Mouse (Mus musculus): Measurements from ENCODE around the gene Gusb.

DNA sequence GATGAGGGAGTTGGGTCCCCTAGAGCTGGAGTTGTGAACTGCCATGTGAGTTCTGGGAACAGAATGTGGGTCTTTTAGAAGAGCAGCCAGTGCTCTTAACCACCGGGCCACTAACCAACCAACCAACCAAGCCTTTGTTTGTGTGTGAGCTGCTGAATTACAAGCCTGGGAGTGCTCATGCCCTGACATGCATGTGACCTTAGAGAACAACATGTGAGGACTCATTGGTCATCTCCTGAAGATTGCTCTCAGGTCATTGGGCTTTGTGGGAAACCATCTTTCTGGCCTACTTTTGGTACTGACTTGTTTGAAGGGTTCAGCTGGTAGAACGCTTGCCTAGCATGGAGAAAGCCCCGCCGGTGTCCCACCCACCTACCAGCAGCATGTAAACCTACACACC, 6.9 kb upstream of the Gusb start:
- TF ChIP-seq POLR2A (IDR thresholded peaks at IDR 0.05; ENCODE audit: insufficient read length, low read depth), result no peak
- TF ChIP-seq SRF (IDR thresholded peaks at IDR 0.05; ENCODE audit: control insufficient read depth, insufficient read length, low read depth), result no peak
- no peak for TF ChIP-seq MYOG (IDR thresholded peaks at IDR 0.05; ENCODE audit: control insufficient read depth in 1 of 3, insufficient read depth in 1 of 3, insufficient read length in 2 of 3, low read depth in 2 of 3)
- no peak for TF ChIP-seq TCF3 (IDR thresholded peaks at IDR 0.05; ENCODE audit: insufficient read length, low read depth)
- TF ChIP-seq E2F4 (IDR thresholded peaks at IDR 0.05; ENCODE audit: insufficient read depth), result no peak

Data from myocyte (in vitro differentiated cells).